Mouse (Mus musculus): ENCODE data around the gene Rab25. TPM values are rescaled to one million over a fixed set of nuclear protein-coding genes. Genes with fewer than 3 reads are reported as not detected.
"Not testable (repeated sequence)": the region's sequence is repeated elsewhere in the genome, so short reads cannot be mapped to it uniquely, and the experiment has no call there.

Gene Rab25
- polyA plus RNA-seq (2015; fragmentation: Nextera tagmentation; extraction: Ambion mirVana) = 0.29 and 4.1 TPM in 2 replicates

DNA sequence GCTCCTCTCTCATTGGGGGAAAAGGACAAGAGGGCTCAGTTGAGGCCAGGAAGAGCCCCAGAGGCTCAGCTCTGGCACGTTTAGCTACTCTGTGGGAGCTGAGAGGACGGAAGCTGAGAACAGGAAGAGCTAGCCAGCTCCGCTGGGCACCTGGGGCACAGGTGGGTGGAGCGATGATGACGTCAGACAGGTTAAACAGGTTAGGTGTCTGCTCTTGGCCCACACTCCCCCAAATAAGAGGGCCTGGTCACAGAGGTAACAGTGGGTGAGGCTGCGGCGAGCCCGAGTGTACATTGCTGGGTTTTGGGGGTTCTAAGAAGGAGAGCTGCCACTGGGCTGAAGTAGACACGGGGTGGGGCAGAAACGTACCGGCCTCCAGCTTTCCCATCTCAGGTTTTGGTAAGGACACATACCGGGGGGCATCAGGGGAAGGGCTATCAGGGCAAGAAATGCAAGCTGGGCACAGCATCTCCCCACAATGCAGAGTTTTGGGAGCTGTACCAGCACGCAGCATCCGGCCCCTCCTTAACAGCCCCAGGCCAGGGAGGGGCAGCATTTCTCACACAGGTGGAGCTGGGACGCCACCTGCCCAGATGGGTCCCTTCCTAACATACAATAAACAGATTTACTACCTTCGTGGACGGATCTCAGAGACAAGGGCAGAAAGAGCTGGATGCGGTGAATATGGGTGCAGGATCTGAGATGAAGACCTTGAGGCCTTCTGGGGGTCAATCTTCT is at the start of gene Rab25:
TSS of gene Rab25 (minus strand) at position 121 of the 738 bp plus-strand sequence.
- H3K9ac ChIP-seq (replicated peaks) = no peak within 1 kb of the TSS
- peaks cover 25% of the 10 kb centered on the region for H3K4me1 ChIP-seq
- no peak for ATAC-seq (ENCODE audit: low FRiP score)
- no peak within 1 kb of the TSS for H3K4me3 ChIP-seq (replicated peaks)
- no peak within 1 kb of the TSS for H3K27ac ChIP-seq (replicated peaks)
- H3K4me2 ChIP-seq = no peak within 1 kb of the TSS
- no peaks in the 10 kb centered on the region for H3K9me3 ChIP-seq (replicated peaks)
- no peaks in the 10 kb centered on the region for H3K27me3 ChIP-seq (replicated peaks)
- H3K36me3 ChIP-seq = no peaks in the 10 kb centered on the region
- WGBS = 48% methylated on average over 18 of the region's 18 CpGs

DNA sequence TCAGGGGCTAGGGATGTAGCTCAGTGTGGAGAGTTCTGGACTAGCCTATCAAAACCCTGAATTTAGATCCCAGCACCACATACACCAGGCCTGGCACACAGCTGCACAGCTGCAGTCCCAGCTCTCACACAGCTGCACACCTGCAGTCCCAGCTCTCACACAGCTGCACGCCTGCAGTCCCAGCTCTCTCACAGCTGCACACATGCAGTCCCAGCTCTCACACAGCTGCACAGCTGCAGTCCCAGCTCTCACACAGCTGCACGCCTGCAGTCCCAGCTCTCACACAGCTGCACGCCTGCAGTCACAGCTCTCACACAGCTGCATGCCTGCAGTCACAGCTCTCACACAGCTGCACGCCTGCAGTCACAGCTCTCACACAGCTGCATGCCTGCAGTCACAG is 48.4 kb upstream of the Rab25 start:
- not testable (repeated sequence) for ATAC-seq (ENCODE audit: low FRiP score); H3K27me3 ChIP-seq (replicated peaks); H3K4me3 ChIP-seq (replicated peaks); H3K27ac ChIP-seq (replicated peaks); H3K36me3 ChIP-seq; H3K4me2 ChIP-seq; H3K9me3 ChIP-seq (replicated peaks); H3K4me1 ChIP-seq; H3K9ac ChIP-seq (replicated peaks)
- 88% methylated on average over 4 of the region's 4 CpGs for WGBS

DNA sequence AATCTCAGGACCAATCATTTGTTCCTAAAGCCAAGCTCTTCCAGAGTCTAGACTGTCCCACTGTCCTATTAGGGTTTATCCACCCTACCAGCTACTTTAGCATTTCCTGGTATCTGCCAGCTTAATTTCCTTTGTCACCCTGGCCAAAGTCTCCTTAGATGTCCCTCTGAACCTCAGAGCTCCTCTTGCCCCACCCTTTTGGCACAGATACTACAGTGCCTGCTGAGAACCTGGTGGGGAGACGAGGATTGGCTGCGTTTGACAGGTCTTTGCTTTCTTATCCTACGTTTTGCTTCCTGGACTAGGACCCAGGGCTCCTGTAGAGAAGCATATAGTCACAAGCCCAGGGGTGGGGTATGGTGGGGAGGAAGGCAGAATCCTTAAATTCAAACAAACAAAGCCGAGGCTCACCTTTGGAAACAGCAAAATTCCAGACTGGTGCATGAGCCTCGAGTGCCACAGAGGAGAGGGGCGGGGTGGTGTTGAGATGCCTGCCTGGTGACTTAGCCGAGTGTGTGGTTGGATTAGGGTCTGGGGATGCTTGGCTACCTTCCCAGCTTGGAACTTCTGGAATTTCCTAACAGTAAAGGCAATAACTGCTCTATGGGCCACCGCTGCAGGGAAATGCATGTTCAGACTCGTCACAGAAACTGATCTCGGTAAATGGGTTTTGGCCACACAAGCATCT is 45.9 kb upstream of the Rab25 start:
- Histone ChIP-seq H3K4me3 (replicated peaks) (no peak overlapping the region), H3K9me3 (replicated peaks) (no peaks in the 10 kb centered on the region), H3K36me3 (peaks cover 4% of the 10 kb centered on the region; the same call in 1 of the 2 replicates), H3K4me2 (no peak overlapping the region), H3K9ac (replicated peaks) (no peak overlapping the region), H3K27ac (replicated peaks) (no peak overlapping the region), H3K27me3 (replicated peaks) (no peaks in the 10 kb centered on the region), H3K4me1 (peaks cover 5% of the 10 kb centered on the region)
- ATAC-seq (ENCODE audit: low FRiP score) = no peak
- 69% methylated on average over 10 of the region's 10 CpGs for WGBS

DNA sequence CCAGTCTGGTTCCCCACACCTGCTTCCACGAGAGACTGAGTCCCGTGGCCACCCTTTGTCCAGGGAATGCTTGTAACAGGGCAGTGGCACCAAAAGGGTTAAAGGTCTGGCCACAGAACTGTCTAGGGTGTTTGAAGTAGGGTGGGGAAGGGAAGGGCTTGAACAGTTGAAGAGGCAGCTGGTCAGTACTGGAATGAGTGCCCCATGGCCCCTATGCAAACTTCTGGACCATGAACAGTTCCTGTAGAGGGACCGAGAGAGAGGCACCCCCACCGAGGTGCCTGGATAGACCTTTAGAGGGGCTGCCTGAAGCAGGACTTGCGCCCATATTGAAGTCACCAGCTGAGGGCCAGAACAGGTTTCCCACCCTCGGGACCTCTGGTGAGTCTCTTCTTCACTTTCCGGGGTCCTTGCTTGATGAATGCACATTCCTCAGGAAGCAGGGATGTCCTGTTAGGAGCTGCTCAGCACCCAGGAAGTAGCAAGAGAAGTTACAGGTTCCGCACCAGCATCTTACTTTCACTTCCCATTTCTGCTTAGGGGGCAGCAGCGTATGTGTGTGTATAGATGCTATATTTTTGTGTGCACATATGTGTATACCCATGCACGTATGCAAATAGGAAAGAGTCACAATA is 45.0 kb upstream of the Rab25 start:
- Histone ChIP-seq H3K4me1 (peaks cover 5% of the 10 kb centered on the region), H3K27me3 (replicated peaks) (no peaks in the 10 kb centered on the region), H3K9ac (replicated peaks) (no peak overlapping the region), H3K27ac (replicated peaks) (no peak overlapping the region), H3K4me2 (no peak overlapping the region), H3K4me3 (replicated peaks) (no peak overlapping the region), H3K9me3 (replicated peaks) (no peaks in the 10 kb centered on the region), H3K36me3 (peaks cover 11% of the 10 kb centered on the region)
- 76% methylated on average over 10 of the region's 10 CpGs for WGBS
- ATAC-seq (ENCODE audit: low FRiP score) = no peak

DNA sequence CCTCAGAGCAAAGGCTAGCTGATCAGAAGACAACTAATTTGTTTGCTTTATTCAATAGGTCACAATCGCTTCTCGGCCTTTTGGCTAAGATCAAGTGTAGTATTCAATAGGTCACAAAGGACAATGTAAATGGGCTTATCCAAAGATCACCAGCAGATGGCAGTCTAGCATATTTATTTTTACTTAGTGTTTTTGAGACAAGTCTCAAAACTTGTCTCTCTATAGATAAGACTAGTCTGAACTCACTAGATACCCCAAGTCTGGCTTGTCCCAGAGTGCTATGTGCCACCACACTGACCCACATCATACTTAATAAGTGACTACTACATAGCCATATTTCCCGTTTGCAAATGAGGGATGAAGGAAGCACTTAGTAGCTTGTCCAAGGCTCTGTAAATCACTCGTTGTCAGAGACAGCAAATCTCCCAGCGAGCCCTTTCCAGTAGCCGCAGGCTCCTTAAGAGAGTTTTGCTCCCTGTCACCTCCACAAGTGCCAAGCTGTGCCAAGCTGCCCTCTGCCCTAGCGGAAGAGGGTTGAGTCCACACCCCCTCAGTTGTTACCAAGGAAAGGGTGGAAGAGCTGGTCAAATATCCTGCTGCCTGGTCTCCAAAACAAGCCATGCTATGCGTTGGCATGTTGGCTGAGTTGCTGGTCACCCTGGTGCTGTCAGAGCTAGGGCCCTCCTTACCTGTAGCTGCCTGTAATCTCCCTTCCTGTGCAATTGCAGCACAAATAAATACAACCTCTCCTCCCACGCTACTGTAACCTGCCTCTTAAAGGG is 44.0 kb upstream of the Rab25 start:
- 0 out of 2 replicates have a peak overlapping the region, but pooled peaks have one; percentile 19 for H3K4me2 ChIP-seq
- WGBS = 28% methylated on average over 9 of the region's 9 CpGs
- peaks cover 5% of the 10 kb centered on the region for H3K4me1 ChIP-seq
- H3K36me3 ChIP-seq = peaks cover 21% of the 10 kb centered on the region
- no peaks in the 10 kb centered on the region for H3K27me3 ChIP-seq (replicated peaks)
- H3K27ac ChIP-seq (replicated peaks) = peak overlapping the region; percentile 54; the same call in 1 of the 2 replicates
- H3K9ac ChIP-seq (replicated peaks) = no peak overlapping the region
- no peaks in the 10 kb centered on the region for H3K9me3 ChIP-seq (replicated peaks)
- H3K4me3 ChIP-seq (replicated peaks) = no peak overlapping the region
- ATAC-seq (ENCODE audit: low FRiP score) = peak; percentile 8; the same call in 1 of the 2 replicates

DNA sequence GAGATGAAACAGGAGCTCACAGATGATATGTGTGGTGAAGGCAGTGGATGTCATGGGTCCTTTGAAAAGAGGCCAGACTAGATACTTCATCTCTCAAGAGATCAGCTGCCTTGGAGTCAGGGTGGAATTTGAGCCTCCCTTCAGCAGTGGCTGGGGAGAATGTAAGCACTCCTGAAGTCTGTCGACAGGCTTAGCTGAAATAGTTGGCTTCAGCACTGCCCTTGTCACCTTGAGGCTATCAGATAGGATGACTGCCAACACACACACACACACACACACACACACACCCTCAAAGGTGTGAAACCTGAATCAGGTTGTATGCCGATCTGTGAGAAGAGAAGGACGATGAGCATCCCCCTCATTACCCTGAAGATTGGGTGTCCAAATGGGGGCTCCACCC is 42.9 kb upstream of the Rab25 start:
- no peak for ATAC-seq (ENCODE audit: low FRiP score)
- Histone ChIP-seq H3K4me2 (no peak overlapping the region), H3K4me1 (peaks cover 5% of the 10 kb centered on the region), H3K9me3 (replicated peaks) (no peaks in the 10 kb centered on the region), H3K27me3 (replicated peaks) (no peaks in the 10 kb centered on the region), H3K27ac (replicated peaks) (no peak overlapping the region), H3K4me3 (replicated peaks) (no peak overlapping the region), H3K36me3 (peaks cover 31% of the 10 kb centered on the region), H3K9ac (replicated peaks) (no peak overlapping the region)
- 72% methylated on average over 3 of the region's 3 CpGs for WGBS

DNA sequence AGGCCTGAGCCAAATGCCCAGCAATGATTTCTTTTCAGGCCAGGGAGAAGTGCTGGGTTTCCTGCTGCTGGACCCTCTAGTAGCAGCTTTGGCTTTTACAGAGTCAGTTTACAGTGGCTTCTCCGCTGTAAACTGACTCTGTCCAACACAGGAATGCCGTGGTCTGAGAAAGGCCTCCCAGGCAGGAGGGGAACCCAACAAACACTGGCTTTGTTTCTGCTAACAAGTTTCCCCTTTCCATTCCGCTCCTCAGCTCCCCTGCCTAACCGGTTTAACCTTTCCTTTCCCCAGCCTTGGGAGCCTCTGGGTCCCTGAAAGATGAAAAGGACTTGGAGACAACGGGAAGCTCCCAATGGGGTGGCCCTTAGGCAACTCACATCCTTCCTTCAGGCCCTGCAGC is 42.1 kb upstream of the Rab25 start:
- Histone ChIP-seq H3K36me3 (peaks cover 38% of the 10 kb centered on the region), H3K4me3 (replicated peaks) (no peak overlapping the region), H3K4me2 (no peak overlapping the region), H3K9ac (replicated peaks) (no peak overlapping the region), H3K9me3 (replicated peaks) (no peaks in the 10 kb centered on the region), H3K27me3 (replicated peaks) (no peaks in the 10 kb centered on the region), H3K27ac (replicated peaks) (no peak overlapping the region), H3K4me1 (peaks cover 5% of the 10 kb centered on the region)
- 33% methylated on average over 5 of the region's 5 CpGs for WGBS
- ATAC-seq (ENCODE audit: low FRiP score) = no peak

DNA sequence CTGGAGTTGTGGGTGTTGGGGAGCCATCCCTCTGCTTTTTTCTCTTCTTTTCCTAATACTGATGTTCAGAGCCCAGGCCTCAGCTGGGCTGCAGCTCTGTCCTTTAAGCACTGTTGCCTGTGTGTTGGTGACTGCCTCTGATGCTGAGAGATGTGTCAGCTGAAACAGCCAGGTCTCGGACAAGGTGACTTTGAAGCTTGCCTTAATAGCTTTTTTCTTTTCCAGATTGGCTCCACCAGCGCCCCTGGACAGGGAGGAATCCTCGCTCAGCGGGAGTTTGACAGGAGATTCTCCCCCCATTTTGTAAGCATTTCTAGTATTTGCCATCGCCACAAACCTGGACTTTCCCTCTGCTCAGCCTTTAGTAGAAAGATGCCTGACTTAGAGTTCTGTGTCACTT is 38.5 kb upstream of the Rab25 start:
- Histone ChIP-seq H3K9ac (replicated peaks) (no peak overlapping the region), H3K9me3 (replicated peaks) (no peaks in the 10 kb centered on the region), H3K36me3 (peaks cover 64% of the 10 kb centered on the region), H3K4me3 (replicated peaks) (no peak overlapping the region), H3K27ac (replicated peaks) (no peak overlapping the region), H3K4me2 (no peak overlapping the region), H3K27me3 (replicated peaks) (no peaks in the 10 kb centered on the region), H3K4me1 (no peaks in the 10 kb centered on the region)
- WGBS = 92% methylated on average over 5 of the region's 5 CpGs
- ATAC-seq (ENCODE audit: low FRiP score) = no peak

DNA sequence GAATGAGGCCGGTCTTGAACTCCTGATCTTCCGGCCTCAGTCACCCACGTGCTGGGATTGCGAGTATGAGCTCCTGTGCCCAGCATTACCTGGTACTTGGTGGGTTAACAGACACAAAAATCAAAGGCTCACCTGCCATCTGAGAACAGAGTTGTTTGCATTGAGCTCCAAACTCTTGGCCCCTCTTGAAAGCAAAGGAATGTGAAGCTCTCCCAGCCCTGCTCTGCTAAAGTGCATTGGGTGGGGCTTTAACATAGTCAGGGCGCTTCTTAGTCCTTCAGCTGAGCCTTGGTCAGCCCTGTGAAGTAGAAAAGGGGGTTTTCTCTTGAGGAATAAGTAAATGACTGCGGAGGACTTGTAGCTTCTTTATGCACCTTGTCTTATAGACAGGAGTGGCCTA is 37.7 kb upstream of the Rab25 start:
- Histone ChIP-seq H3K4me3 (replicated peaks) (no peak overlapping the region), H3K27ac (replicated peaks) (no peak overlapping the region), H3K9me3 (replicated peaks) (no peaks in the 10 kb centered on the region), H3K36me3 (peaks cover 70% of the 10 kb centered on the region), H3K4me1 (peaks cover 6% of the 10 kb centered on the region), H3K9ac (replicated peaks) (no peak overlapping the region), H3K4me2 (no peak overlapping the region), H3K27me3 (replicated peaks) (no peaks in the 10 kb centered on the region)
- ATAC-seq (ENCODE audit: low FRiP score) = no peak
- 96% methylated on average over 6 of the region's 6 CpGs for WGBS

DNA sequence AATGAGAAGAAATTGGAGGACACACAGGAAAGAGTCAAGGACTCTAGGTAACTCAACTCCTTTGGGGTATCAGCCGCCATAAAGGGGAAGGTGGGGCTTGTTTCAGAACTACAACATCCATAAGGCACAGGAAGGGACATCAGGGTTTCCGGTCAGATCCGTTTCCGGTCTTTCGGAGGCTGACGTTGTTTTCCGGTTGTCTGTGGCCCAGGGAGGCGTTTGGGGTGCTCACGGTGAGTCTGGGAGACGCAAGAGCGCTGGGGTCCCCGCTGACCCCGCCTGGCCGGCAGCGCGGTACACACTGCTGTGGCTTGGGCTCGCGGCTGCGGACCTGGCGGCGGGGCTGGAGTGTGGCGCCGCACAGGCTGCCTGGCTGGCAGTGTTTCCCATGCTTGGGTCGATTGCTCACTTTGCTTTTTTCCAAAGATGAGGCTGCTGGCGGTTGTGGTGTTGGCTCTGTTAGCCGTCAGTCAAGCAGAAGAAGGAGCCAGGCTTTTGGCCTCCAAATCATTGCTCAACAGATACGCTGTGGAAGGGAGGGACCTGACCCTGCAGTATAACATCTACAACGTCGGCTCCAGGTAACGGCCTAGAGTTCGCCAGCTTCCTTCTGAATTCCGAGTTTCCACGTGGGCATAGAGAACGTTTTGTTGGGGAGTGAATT is 31.5 kb upstream of the Rab25 start:
- Histone ChIP-seq H3K9ac (replicated peaks) (peak overlapping the region; percentile 95), H3K4me3 (replicated peaks) (peak overlapping the region; percentile 73), H3K36me3 (peaks cover 32% of the 10 kb centered on the region), H3K27me3 (replicated peaks) (no peaks in the 10 kb centered on the region), H3K9me3 (replicated peaks) (no peaks in the 10 kb centered on the region), H3K27ac (replicated peaks) (peak overlapping the region; percentile 71), H3K4me1 (peaks cover 19% of the 10 kb centered on the region), H3K4me2 (peak overlapping the region; percentile 85)
- WGBS = under 1% methylated on average over 34 of the region's 34 CpGs
- ATAC-seq (ENCODE audit: low FRiP score) = peak; percentile 90

Data from neural tube, embryonic 15.5 days (tissue).